Mouse (Mus musculus): Measurements from ENCODE around the gene Arhgap15. TPM values are rescaled to one million over a fixed set of nuclear protein-coding genes. Genes with fewer than 3 reads are reported as not detected.

Arhgap15 gene
- total RNA-seq, 2 experiments from 2014 or later, result 105 to 146 TPM

DNA sequence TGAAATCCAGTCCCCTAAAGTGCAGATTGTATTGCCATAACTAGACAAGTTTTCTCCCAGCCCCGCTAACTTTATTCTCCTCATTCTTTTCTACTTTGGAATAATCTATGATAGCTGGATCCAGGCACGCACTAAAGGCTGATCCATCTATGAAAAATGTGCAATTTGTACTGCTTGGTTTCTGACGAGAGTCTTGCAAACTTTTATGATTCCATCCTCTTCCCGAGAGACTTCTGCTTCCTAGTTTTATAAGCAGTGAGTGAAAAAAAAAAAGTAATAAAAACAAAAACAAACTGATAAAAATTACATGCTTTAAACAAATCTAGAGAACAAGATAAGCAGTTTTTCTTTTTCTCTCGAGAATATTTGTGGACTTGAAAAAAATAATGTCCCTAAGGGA lies 398.9 kb downstream of the Arhgap15 start:
- ATAC-seq (replicated peaks; ENCODE audit: poor library complexity, severe bottlenecking), result no peak

DNA sequence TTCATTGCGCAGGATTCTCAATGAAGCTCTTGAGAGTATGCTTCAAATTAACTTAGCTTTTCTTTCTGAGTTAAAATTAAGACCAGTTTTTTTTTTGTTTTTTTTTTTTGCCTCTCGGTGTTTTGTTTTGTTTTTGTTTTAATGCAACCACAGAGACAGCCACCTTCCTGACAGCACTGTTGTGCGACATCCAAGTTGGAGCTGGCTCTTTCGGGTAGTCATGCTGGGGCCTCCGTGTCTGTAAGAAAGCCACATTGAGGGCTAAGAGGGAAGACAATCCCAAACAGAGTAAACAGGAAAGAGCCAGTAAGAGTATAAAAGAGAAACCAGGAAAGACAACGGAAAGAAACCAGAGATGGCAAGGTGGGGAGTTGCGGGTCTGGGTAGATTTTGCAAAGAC lies 399.3 kb downstream of the Arhgap15 start:
- ATAC-seq (replicated peaks; ENCODE audit: poor library complexity, severe bottlenecking), result no peak

DNA sequence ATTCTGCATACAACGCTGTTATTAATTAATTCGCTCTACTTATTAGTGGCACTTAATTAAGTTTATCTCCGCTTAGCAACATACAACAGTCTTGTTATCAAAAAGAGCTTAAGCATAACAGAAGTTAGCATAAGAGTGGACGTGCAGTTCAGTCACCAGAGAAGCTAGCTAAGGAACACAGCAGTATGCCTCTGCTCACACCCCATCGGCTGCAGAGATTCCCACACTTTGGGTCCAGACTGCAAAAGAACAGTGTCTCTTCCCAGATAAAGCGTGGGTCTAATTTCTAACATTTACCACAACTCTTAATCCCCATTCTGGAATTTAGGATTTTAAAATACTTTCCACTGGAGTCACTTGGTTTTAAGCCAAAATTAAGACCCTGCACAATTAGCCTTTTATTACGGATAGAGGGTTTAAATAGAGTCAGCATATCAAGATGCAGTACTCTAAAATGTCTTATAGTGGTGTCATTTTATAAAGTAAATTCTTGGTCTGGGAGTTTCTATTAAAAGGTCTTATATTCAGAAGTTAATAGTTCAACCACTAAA lies 400.0 kb downstream of the Arhgap15 start:
- ATAC-seq (replicated peaks; ENCODE audit: poor library complexity, severe bottlenecking), result no peak

DNA sequence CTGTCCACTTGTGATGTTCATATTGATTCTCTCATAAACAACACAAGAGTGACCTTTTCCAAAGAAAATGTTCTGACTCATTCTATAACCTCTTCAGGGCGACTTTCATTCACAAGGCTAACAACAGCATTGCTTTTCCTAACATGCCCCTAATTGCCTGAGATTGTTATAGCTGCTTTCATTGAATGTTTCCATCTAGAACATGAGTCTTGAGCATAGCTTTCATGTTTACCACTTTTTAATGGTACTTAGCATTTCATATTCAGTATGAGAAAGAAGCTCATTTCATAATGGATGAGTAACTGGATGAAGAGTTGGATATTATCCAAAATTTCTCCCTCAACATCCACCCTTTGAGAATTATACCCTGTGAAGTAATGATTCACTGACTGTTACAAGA lies 403.7 kb downstream of the Arhgap15 start:
- no peak for ATAC-seq (replicated peaks; ENCODE audit: poor library complexity, severe bottlenecking)

DNA sequence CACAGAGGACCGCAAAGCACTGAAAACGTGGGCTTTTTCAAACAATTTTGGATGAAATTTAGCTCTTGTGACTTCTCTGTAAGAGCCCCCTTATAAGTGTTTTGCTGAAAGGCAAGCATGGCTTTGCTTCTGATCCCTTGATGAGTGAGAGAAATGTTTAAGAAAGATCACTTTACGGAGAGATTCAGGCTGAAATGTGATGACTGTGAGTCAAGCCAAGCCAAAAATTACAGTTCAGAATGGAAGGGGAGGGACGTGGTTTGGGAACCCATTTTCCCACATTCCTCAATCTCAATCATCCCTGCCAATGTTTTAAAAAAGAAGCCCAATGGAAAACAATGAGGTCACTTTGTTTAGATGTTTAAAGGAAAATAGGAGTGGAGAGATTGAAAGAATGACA lies 411.7 kb downstream of the Arhgap15 start:
- no peak for ATAC-seq (replicated peaks; ENCODE audit: poor library complexity, severe bottlenecking)

DNA sequence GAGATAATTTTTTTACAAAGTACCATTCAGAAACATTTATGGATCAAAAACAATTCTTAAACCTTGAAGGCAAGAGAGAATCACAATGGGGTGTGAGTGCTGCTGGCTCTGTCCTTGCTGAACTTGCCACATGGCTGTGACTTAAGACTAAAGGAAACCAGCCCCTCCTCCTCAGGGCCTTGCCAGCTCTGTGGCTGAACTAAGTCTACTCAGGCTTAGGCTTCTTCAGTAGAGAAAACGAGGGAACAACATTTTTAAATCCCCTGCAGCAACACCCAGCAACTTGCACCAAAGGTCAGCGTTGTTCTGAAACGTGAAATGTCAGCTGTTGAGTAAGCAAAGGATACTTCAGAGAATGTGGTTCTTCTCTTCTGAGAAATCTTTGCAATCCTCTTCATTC lies 417.2 kb downstream of the Arhgap15 start:
- no peak for ATAC-seq (replicated peaks; ENCODE audit: poor library complexity, severe bottlenecking)

DNA sequence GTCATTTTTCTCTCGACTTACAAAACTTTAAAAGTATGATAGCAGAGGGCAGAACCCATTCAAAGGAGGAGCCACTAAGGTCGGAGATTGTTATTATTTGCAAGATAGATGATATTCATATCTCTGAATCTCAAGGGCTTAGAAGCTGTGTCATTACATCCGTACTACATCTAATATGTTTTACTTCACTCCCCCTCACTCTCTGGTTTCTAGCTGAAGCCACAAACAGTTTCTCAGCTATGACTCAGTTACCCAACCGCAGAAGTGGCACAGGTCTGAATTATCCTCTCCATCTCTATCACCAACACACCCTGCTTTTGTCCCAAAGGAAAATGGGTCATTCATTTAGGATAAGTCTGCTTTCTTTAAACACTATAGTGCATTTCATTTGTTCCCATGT lies 418.1 kb downstream of the Arhgap15 start:
- ATAC-seq (replicated peaks; ENCODE audit: poor library complexity, severe bottlenecking), result no peak

DNA sequence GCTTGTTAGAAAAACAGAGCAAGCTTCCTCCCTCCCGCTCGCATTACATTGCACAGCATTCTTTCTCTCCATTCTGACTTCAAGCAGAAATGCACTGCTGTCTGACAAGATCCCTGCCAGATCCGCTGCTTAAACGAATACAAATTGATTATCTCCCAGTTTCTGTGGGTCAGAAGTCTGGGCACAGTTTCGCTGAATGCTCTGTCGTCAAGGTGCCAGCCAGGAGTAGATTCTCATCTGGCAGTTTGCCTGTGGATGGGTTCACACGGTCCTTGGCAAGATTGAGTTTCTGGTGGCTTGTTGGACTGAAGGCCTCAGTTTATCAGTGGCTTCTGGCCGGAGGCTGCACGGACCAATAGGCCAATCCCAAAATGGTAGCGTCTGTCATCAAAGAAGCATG lies 435.9 kb downstream of the Arhgap15 start:
- no peak for ATAC-seq (replicated peaks; ENCODE audit: poor library complexity, severe bottlenecking)

DNA sequence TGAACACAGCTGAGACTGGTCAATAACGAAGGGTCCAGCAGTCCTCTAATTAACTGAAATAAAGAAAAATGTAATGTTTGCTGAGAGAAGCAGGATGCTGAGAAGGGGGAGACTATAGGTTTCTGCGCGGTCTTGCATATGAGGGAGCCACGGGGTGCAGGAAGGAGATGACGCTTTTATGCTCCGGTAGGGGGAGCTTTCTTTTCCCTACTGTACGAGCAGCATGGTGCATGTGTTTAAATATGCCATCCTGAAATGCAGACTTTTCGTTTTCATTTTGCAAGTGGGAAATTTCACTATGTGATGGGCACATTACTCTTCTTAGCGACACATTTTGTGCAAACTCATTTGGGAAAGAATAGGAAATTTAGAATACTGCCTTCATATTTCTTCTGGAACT lies 442.1 kb downstream of the Arhgap15 start:
- ATAC-seq (replicated peaks; ENCODE audit: poor library complexity, severe bottlenecking), result no peak

DNA sequence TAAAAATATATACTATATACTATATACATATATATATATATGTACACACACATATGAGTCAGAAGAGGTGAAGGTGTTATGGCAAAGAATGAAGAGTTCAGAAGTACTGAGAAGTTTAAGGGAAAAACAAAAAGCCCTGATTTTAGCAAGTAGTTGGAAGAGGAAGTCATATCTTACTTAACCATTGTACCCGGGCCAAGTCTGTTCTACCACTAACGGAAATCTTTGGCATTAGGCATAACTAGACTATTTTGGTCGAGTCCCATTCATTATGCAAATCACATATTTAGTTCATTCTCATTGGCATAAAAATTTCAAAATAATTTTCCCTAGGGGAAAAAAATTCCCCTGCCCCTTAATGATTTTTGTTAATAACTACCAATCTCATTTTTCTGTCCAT lies 443.4 kb downstream of the Arhgap15 start:
- ATAC-seq (replicated peaks; ENCODE audit: poor library complexity, severe bottlenecking), result peak; percentile 55

DNA sequence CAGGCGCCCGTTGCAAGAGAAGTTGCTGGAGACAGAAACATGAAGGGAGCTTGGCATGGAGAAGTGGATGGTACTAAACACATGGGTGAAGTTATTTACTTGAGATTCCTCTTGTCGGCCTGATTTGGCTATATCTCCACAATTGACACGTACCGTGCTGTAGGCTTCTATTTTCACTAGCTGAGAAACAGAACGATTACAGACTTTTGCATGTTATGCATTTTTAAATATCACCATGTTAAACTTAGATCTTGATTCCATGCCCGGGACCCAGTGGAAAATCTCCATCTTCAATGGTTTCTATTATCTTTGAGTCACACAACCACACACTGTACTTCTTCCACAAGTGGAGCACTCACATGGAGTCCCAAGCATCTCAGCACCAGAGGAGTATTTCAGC lies 466.9 kb downstream of the Arhgap15 start:
- ATAC-seq (replicated peaks; ENCODE audit: poor library complexity, severe bottlenecking), result no peak

DNA sequence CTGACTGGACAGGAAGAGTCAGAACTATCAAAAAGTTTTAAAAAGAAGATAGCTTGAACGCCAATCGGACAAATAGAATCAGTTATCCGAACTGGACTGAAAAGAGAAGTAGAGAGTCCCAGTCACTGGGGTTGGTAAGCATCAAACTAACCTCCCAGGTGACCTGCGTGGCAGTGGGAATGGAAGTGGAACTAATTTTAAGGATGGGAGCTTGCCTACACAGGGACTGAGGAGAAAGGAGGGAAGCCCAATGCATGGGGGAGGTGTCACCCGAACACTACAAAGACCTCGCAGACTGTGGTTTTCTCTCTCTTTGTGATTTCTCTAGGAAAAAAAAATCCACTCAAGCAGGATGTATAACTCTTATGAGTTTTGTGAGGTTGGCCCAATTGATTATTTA lies 469.2 kb downstream of the Arhgap15 start:
- no peak for ATAC-seq (replicated peaks; ENCODE audit: poor library complexity, severe bottlenecking)

DNA sequence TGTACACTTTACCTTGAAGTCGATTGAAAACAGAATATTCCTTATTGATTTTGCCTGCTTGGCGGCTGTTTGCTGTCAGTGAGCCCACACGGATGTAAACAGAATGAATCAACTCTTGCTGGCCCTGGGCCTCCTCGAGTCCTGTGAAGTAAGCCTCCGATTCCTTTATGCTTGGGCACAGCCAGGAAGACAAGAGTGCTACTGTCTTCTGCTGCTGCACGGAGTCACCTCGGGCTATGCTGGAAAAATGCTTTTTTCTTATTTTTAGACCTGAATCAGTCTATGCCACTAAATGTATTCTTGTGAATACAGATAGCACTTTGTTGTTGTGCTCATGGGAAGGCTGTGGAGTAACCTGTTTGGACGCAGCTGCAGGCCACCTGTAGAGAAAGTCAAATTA lies 469.7 kb downstream of the Arhgap15 start:
- ATAC-seq (replicated peaks; ENCODE audit: poor library complexity, severe bottlenecking), result no peak

DNA sequence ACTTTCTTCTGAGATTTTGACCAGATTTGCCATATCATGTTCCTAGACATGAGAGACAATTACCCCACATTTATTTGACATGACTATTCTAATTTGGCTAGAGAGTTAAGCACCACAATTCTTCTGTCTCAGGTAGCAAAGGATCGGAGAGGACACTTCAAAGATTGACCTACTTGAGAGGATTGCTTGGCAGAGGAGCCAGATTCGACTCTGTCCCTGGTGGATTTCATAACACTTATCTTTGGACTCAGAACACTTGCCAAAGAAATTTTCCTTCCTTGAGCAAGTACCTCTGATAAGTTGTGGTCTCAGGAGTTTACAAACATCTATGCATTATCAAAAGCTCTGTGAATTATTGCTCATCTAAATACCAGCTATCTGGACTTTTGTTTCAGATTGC lies 473.1 kb downstream of the Arhgap15 start:
- ATAC-seq (replicated peaks; ENCODE audit: poor library complexity, severe bottlenecking), result no peak

DNA sequence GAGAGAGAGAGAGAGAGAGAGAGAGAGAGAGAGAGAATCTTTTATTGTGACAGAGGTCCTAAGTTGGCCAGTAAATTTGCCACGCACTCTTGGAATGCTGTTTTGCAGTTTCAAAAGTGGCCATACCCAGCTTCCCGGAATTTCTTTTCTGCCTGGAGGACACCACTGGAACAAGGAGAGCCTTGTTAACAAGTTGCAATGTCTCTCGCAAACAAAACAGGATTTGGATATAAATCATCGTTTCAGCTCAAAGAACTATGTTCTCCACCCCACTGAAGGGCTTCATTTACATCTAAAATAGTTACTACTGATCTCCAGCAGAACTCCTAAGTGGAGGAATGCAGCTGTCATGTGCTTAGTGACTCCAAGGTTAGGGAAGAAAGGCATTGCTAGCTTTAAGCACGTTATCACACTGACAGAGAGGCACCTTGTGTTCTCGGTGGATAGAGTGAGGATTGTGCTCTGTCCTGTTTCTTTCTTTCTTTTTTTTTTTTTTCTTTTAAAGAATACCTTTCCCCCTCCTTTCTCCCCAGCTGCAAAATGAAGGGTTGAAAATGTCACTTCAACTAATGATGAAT lies 473.6 kb downstream of the Arhgap15 start:
- ATAC-seq (replicated peaks; ENCODE audit: poor library complexity, severe bottlenecking), result no peak

DNA sequence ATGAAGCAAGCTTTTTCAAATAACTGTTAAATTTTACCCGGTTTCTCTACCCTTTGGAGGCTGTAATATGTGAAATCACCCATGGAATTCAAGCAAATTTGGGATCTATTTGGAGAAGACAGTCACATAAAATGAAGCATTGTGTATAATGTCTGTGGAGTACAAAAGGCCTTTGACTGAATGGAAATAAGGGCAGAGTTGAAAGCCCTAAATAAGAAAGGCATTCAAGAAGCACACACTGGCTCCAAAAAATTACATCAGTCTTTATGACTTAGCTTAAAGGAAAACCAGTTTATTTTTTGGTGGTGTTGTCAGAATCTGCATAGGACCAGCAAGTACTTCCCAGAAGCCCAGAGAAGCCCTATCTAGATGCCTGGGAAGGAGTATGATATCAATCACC lies 486.2 kb downstream of the Arhgap15 start:
- no peak for ATAC-seq (replicated peaks; ENCODE audit: poor library complexity, severe bottlenecking)

DNA sequence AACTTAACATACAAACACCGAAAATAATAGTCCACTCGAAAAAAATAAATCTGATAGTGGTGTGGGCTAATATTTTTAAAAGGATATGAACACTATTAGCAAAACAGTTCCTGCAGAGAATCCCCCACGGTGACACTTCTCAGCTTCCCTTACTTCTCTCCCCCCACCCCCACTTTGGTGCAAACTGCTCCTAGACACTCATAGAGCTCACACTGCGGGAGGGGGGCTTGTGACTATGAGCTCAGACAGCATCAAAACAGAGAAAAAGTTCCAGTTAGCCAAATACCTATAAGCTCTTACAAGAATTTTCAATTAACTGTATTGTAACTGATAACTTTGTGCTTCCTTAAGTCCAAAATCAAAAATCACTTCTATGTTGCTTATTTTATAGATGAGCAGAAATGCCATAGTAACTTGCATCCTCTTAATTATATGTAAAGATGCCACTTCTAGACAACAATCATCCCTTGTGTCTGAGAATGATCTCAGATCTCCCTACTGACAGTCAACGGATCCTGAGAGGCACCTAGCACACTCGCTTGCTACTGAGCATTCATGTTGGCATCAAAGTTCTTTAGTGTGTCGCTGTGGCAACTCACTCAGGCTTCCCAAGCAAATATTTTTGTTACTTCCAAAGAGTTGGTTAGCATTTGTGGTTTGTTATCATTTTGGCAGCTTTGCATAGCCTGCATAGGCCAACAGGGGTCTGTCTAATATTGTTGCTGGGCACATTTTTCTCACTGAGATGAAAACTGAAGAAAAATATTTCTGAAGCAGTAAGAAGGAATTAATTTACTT lies 493.2 kb downstream of the Arhgap15 start:
- ATAC-seq (replicated peaks; ENCODE audit: poor library complexity, severe bottlenecking), result no peak

DNA sequence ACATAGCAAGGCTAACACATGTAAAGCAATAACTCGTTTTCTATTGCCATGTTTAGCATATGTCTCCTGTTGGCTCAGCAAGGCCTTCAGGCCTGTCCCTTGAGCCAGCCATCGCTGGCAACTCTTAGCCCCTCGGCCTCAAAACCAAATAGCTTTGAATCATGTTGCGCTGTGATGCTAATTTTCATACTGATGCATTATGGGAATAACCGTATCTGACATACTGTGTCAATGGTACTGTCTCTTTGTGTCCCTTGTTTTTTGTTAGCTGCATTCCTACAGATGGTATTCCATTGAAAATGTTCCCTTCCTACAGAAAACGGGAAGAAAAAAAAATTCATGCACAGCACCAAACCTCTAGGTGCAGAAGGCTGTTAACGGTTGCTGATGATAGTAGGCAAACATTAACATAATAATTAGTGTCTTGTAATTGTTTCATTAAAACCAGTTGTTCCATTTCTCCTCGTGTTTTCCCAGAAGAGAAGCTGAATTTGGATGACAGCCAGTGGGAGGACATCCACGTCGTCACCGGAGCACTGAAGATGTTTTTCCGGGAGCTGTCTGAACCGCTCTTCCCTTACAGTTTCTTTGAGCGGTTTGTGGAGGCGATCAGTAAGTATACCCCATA lies 494.1 kb downstream of the Arhgap15 start:
- ATAC-seq (replicated peaks; ENCODE audit: poor library complexity, severe bottlenecking), result no peak

DNA sequence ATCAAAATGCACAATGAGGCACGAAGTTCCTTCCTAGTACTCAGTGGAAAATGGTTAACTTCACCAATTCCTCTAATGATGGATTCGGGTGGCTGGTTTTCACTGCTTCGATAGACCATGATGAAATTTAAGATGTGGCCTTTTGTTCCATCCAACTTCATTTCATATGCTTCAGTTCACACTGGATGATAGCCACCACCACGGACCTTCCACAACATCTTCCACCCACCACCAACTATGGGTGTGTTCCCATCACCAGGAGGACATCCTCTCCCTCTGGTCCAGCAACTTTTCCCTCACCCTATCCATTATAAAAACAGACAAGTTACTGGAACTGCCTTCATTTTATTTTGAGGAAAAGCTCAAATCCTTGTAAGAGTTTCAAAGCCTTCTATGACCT lies 506.7 kb downstream of the Arhgap15 start:
- ATAC-seq (replicated peaks; ENCODE audit: poor library complexity, severe bottlenecking), result no peak

DNA sequence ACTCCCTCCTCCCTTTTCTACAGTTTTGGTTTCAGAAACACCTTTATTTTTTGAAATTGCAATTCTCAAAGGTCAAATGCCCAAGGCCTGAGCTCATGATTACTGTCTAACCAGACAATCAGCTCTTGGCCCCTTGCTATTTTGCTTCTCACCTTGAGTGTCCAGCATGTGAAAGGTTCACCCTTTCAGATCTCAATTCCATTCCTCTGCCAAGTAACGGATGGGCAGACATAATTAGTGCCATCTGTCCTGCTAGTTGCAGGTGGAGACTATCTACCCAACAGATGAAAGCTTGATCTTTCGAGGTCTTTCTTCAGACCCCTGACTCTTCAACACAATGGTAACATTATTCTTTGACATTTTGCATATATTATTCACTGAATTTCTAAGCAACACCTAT lies 509.3 kb downstream of the Arhgap15 start:
- no peak for ATAC-seq (replicated peaks; ENCODE audit: poor library complexity, severe bottlenecking)

DNA sequence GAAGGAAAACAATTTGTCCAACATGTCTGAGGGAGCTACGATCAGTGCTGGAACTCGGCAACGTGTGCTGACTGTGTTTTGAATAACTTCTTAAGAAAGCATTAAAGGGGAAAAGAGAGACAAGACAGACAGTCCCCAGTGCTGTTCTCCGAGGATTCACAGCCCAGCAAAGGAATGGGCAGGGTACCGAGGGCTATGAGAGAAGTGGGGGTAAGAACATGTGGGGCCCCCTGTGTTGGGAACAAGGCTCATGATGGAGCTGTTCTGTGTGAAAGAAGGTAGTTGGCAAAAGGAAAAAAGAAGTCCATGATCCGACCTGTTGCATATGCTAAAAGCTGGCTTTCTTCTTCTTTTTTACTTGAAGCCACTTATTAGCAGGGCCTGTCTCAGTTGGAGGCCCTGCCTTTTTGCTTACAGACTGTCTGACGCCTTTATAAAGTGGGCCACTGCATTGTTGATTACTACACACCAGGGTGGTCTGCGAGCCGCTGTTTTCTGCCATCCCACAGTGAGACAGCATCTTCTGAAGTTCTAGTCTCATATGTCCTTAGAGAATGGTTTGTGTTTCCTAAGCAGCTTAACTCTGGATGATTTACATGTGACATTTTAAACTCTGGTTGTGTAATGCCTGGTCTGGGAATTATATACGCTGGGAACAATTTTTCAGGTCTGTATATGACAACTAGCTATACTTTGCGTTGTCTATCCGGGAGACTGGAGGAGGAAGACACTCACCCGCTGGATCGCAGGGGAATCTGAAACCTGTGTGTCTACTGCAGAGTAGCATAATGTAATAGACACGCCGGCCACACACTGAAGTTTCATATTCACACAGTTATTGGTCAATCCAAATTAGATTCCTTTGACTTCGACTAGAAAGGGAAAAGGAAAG lies 523.1 kb downstream of the Arhgap15 start:
- no peak for ATAC-seq (replicated peaks; ENCODE audit: poor library complexity, severe bottlenecking)
